8 mouse cellular contexts compared by ENCODE assay signal in genomic region chr7:35948389-35948788, GRCm38 (mm10).
A peak's percentile ranks its signal among the peaks of the same experiment; 100 is the strongest.
DNase-seq lines count a peak whose midpoint lies in the region; ATAC-seq lines count a peak whose summit lies in the region.

No protein-coding gene starts in this region.

- H3K4me2 ChIP-seq in forebrain, embryonic 16.5 days (ENCODE audit: low read length) = peak overlapping the region; percentile 44
- peak overlapping the region; percentile 44 for H3K4me2 ChIP-seq in midbrain, embryonic 15.5 days

- no peaks in the 10 kb centered on the region for H3K36me3 ChIP-seq in forebrain, embryonic 16.5 days (ENCODE audit: control insufficient read depth, insufficient read depth)
- H3K36me3 ChIP-seq in midbrain, embryonic 15.5 days (replicated peaks) = no peaks in the 10 kb centered on the region

- under 1% methylated on average over 13 of the region's 13 CpGs for WGBS in forebrain, embryonic 16.5 days
- WGBS in midbrain, embryonic 15.5 days = under 1% methylated on average over 13 of the region's 13 CpGs

- peak; percentile 2 for DNase-seq in adrenal gland, adult 2 months
- DNase-seq in adrenal gland, adult 18-20 months (ENCODE audit: low spot score in 2 of 2) = no peak
- DNase-seq in kidney, postnatal 36 days = peak; percentile 32 to 35
- DNase-seq in left cerebral cortex, postnatal 36 days (ENCODE audit: low spot score in 2 of 2) = no peak
- DNase-seq in cerebellum, adult 8-10 months = no peak
- DNase-seq in urinary bladder, postnatal 4 days (ENCODE audit: low spot score in 2 of 2) = no peak

- peaks cover 12% of the 10 kb centered on the region for H3K4me1 ChIP-seq in forebrain, embryonic 16.5 days (replicated peaks; ENCODE audit: control insufficient read depth, insufficient read depth, low read length)
- peaks cover 14% of the 10 kb centered on the region for H3K4me1 ChIP-seq in midbrain, embryonic 15.5 days

- no peak overlapping the region for H3K27ac ChIP-seq in forebrain, embryonic 16.5 days (ENCODE audit: low read length)
- H3K27ac ChIP-seq in midbrain, embryonic 15.5 days = no peak overlapping the region

- intact Hi-C loops in left cerebral cortex, postnatal 36 days (cut with DNase I) = no loop called here

- H3K9me3 ChIP-seq in forebrain, embryonic 16.5 days (ENCODE audit: control insufficient read depth, low read length) = no peaks in the 10 kb centered on the region
- H3K9me3 ChIP-seq in midbrain, embryonic 15.5 days = no peaks in the 10 kb centered on the region

- no peaks in the 10 kb centered on the region for H3K27me3 ChIP-seq in forebrain, embryonic 16.5 days (replicated peaks; ENCODE audit: control insufficient read depth, insufficient read depth, low read length)
- no peaks in the 10 kb centered on the region for H3K27me3 ChIP-seq in midbrain, embryonic 15.5 days (replicated peaks)

- peak; percentile 85 for ATAC-seq in forebrain, embryonic 16.5 days
- peak; percentile 78 for ATAC-seq in midbrain, embryonic 15.5 days (replicated peaks)

- H3K9ac ChIP-seq in forebrain, embryonic 16.5 days (replicated peaks; ENCODE audit: low read depth, low read length) = no peak overlapping the region
- H3K9ac ChIP-seq in midbrain, embryonic 15.5 days = 0 out of 2 replicates have a peak overlapping the region, but pooled peaks have one; percentile 9

- H3K4me3 ChIP-seq in forebrain, embryonic 16.5 days (replicated peaks; ENCODE audit: low read length) = 0 out of 2 replicates have a peak overlapping the region, but pooled peaks have one; percentile 0
- H3K4me3 ChIP-seq in midbrain, embryonic 15.5 days = peak overlapping the region; percentile 5; the same call in 1 of the 2 replicates

Comparison
In these comparisons a context has a peak if more than half of its experiments do, and no peak if none do; other contexts are left out.
1. DNase-seq: peak in adrenal gland, adult 2 months (single experiment) and kidney, postnatal 36 days (2 of 2); none in adrenal gland, adult 18-20 months (0 of 2), left cerebral cortex, postnatal 36 days (0 of 2), cerebellum, adult 8-10 months (single experiment) and urinary bladder, postnatal 4 days (0 of 2).